Mouse (Mus musculus) kidney, embryonic 16.5 days (tissue): ENCODE results near the gene Hist1h2ag. TPM values are rescaled to one million over a fixed set of nuclear protein-coding genes. Genes with fewer than 3 reads are reported as not detected.
"Not testable (repeated sequence)": the region's sequence is repeated elsewhere in the genome, so short reads cannot be mapped to it uniquely, and the experiment has no call there.

Experiments used
- ATAC-seq: fragments of 200-750 bp; cut with Nextera tagmentation; 2 replicates; pipeline ENCODE4 v1.8.0; 2017; ENCODE audit warnings: moderate TSS enrichment; ENCODE audit not compliant: low FRiP score, low TSS enrichment
- H3K27ac ChIP-seq: fragments of 300-500 bp; sonication (generic); 2 replicates; pipeline ENCODE4 v1.5.1; 2014; ENCODE audit warnings: low read length
- H3K27me3 ChIP-seq: fragments of 300-500 bp; sonication (generic); 2 replicates; pipeline ENCODE4 v1.6.1; 2014; ENCODE audit warnings: low read length, control low read depth, mixed read lengths; ENCODE audit not compliant: insufficient read depth
- H3K36me3 ChIP-seq: fragments of 300-500 bp; sonication (generic); 2 replicates; pipeline ENCODE4 v1.6.1; 2014; ENCODE audit warnings: low read length, control low read depth, mixed read lengths; ENCODE audit not compliant: insufficient read depth
- H3K4me1 ChIP-seq: fragments of 300-500 bp; sonication (generic); 2 replicates; pipeline ENCODE4 v1.6.1; 2014; ENCODE audit warnings: low read length, control low read depth, mixed read lengths; ENCODE audit not compliant: insufficient read depth
- H3K4me2 ChIP-seq: fragments of 300-500 bp; sonication (generic); replicated peaks from 2 replicates; pipeline ENCODE4 v1.6.1; 2014; ENCODE audit warnings: low read depth, low read length
- H3K4me3 ChIP-seq: fragments of 300-500 bp; sonication (generic); 2 replicates; pipeline ENCODE4 v1.5.1; 2014; ENCODE audit warnings: mild to moderate bottlenecking, low read length
- H3K9ac ChIP-seq: fragments of 300-500 bp; sonication (generic); replicated peaks from 2 replicates; pipeline ENCODE4 v1.6.1; 2014; ENCODE audit warnings: low read length
- H3K9me3 ChIP-seq: fragments of 300-500 bp; sonication (generic); 2 replicates; pipeline ENCODE4 v1.6.1; 2016; ENCODE audit warnings: low read length, control low read depth
- WGBS: fragments of 180-500 bp; shearing (Covaris S2); extraction: QIAGEN DNeasy Blood & Tissue Kit; methylation state at CpG from one replicate; pipeline ENCODE4 v1.1.7; 2014; 5-methylcytosine and 5-hydroxymethylcytosine counted together
- polyA plus RNA-seq: library from polyadenylated mRNA; unstranded; fragments of >200 nt; fragmentation: Nextera tagmentation; extraction: Ambion mirVana; gene quantifications from 2 replicates; pipeline ENCODE4 v1.2.1, GENCODE M21; 2015

Gene Hist1h2ag
- polyA plus RNA-seq, 1 experiment from 2014 or later = 49.8 TPM

- ATAC-seq = no peak
- Histone ChIP-seq H3K4me2 (no peak overlapping the region), H3K36me3 (no peaks in the 10 kb centered on the region), H3K9me3 (no peaks in the 10 kb centered on the region), H3K9ac (no peak overlapping the region), H3K27me3 (no peaks in the 10 kb centered on the region), H3K4me1 (peaks cover 19% of the 10 kb centered on the region), H3K27ac (no peak overlapping the region), H3K4me3 (no peak overlapping the region)
- 65% methylated on average over 2 of the region's 2 CpGs for WGBS
Observed at GRCm38 (mm10) chr13:22045311-22045710, 2.6 kb upstream of the Hist1h2ag start.

GRCm38 (mm10) chr13:22044432-22045155 is 1.9 kb upstream of the Hist1h2ag start:
- peak overlapping the region; percentile 49; the same call in 1 of the 2 replicates for H3K4me3 ChIP-seq
- no peak for ATAC-seq
- H3K36me3 ChIP-seq = no peaks in the 10 kb centered on the region
- H3K9ac ChIP-seq = no peak overlapping the region
- H3K27me3 ChIP-seq = no peaks in the 10 kb centered on the region
- WGBS = 88% methylated on average over 6 of the region's 6 CpGs
- H3K9me3 ChIP-seq = no peaks in the 10 kb centered on the region
- H3K4me2 ChIP-seq = peak overlapping the region; percentile 61
- peaks cover 25% of the 10 kb centered on the region for H3K4me1 ChIP-seq
- H3K27ac ChIP-seq = peak overlapping the region; percentile 75; the same call in 1 of the 2 replicates

- ATAC-seq = peak; percentile 7; the same call in 1 of the 2 replicates
- H3K36me3 ChIP-seq = no peaks in the 10 kb centered on the region
- peaks cover 25% of the 10 kb centered on the region for H3K4me1 ChIP-seq
- peak overlapping the region; percentile 61 for H3K9ac ChIP-seq
- H3K4me3 ChIP-seq = peak overlapping the region; percentile 49
- under 1% methylated on average over 10 of the region's 14 CpGs for WGBS
- no peaks in the 10 kb centered on the region for H3K27me3 ChIP-seq
- H3K27ac ChIP-seq = peak overlapping the region; percentile 89
- H3K9me3 ChIP-seq = no peaks in the 10 kb centered on the region
- peak overlapping the region; percentile 61 for H3K4me2 ChIP-seq
Observed at GRCm38 (mm10) chr13:22043503-22044431, 1.0 kb upstream of the Hist1h2ag start.

- peaks cover 29% of the 10 kb centered on the region for H3K4me1 ChIP-seq
- WGBS = 5% methylated on average over 13 of the region's 13 CpGs
- peak overlapping the region; percentile 52 for H3K4me3 ChIP-seq
- H3K4me2 ChIP-seq = peak overlapping the region; percentile 82
- H3K27ac ChIP-seq = peak overlapping the region; percentile 98
- H3K9me3 ChIP-seq = no peaks in the 10 kb centered on the region
- no peak for ATAC-seq
- H3K36me3 ChIP-seq = no peaks in the 10 kb centered on the region
- no peaks in the 10 kb centered on the region for H3K27me3 ChIP-seq
- peak overlapping the region; percentile 74 for H3K9ac ChIP-seq
Observed at GRCm38 (mm10) chr13:22041651-22042567, 835 bp downstream of the Hist1h2ag start.

GRCm38 (mm10) chr13:22041142-22041536 is 1.6 kb downstream of the Hist1h2ag start, which contains the start of gene Hist1h4i:
Gene Hist1h4i (minus strand): TSS chr13:22041362.
- not testable (repeated sequence) for H3K36me3 ChIP-seq, H3K9me3 ChIP-seq, H3K27me3 ChIP-seq
- WGBS = under 1% methylated on average over 20 of the region's 27 CpGs
- peak within 1 kb of the TSS; percentile 57 for H3K4me3 ChIP-seq
- peak within 1 kb of the TSS; percentile 82 for H3K4me2 ChIP-seq
- peak within 1 kb of the TSS; percentile 81 for H3K9ac ChIP-seq
- peak; percentile 68 for ATAC-seq
- peak within 1 kb of the TSS; percentile 98 for H3K27ac ChIP-seq
- H3K4me1 ChIP-seq = peaks cover 37% of the 10 kb centered on the region

- H3K4me3 ChIP-seq = peak overlapping the region; percentile 57
- peaks cover 37% of the 10 kb centered on the region for H3K4me1 ChIP-seq
- H3K36me3 ChIP-seq = no peaks in the 10 kb centered on the region
- peak overlapping the region; percentile 81 for H3K9ac ChIP-seq
- H3K4me2 ChIP-seq = peak overlapping the region; percentile 82
- under 1% methylated on average over 19 of the region's 24 CpGs for WGBS
- H3K9me3 ChIP-seq = no peaks in the 10 kb centered on the region
- no peaks in the 10 kb centered on the region for H3K27me3 ChIP-seq
- peak overlapping the region; percentile 98 for H3K27ac ChIP-seq
- no peak for ATAC-seq
Observed at GRCm38 (mm10) chr13:22040464-22041141, 2.1 kb downstream of the Hist1h2ag start.

GRCm38 (mm10) chr13:22039951-22040463 is 2.7 kb downstream of the Hist1h2ag start:
- no peak for ATAC-seq
- peak overlapping the region; percentile 57 for H3K4me3 ChIP-seq
- H3K36me3 ChIP-seq = no peaks in the 10 kb centered on the region
- H3K27me3 ChIP-seq = no peaks in the 10 kb centered on the region
- H3K9me3 ChIP-seq = no peaks in the 10 kb centered on the region
- peak overlapping the region; percentile 98 for H3K27ac ChIP-seq
- 14% methylated on average over 2 of the region's 2 CpGs for WGBS
- H3K4me1 ChIP-seq = peaks cover 37% of the 10 kb centered on the region
- H3K4me2 ChIP-seq = peak overlapping the region; percentile 82
- peak overlapping the region; percentile 81 for H3K9ac ChIP-seq

GRCm38 (mm10) chr13:22039364-22039763 is 3.4 kb downstream of the Hist1h2ag start:
- 74% methylated on average over 5 of the region's 5 CpGs for whole genome bisulfite sequencing
- peaks cover 37% of the 10 kb centered on the region for H3K4me1 ChIP-seq
- H3K4me3 ChIP-seq = no peak overlapping the region

More at GRCm38 (mm10) chr13:22039364-22039763, 3.4 kb downstream of the Hist1h2ag start:
- H3K27me3 ChIP-seq = no peaks in the 10 kb centered on the region
- peak overlapping the region; percentile 38; the same call in 1 of the 2 replicates for H3K27ac ChIP-seq
- no peak for ATAC-seq
- no peak overlapping the region for H3K9ac ChIP-seq
- no peaks in the 10 kb centered on the region for H3K36me3 ChIP-seq
- H3K4me2 ChIP-seq = peak overlapping the region; percentile 82; the same call in 1 of the 2 replicates
- H3K9me3 ChIP-seq = no peaks in the 10 kb centered on the region
